Mouse (Mus musculus): ENCODE measurements at regions not wholly inside any gene's neighbourhood (a gene's known extent, or its start where the extent isn't known, plus 50 kb on each side); places are given as distances from the start of the nearest gene placed in this dataset.

- DNase-seq (ENCODE audit: low spot score in 2 of 2): no peak
Measured at GRCm38 (mm10) chr16:80728739-80729138, 471.8 kb upstream of the Ncam2 start.

GRCm38 (mm10) chr16:80773261-80773660, 427.2 kb upstream of the Ncam2 start:
- DNase-seq (ENCODE audit: low spot score in 2 of 2): no peak

GRCm38 (mm10) chr16:80817056-80817455, 383.4 kb upstream of the Ncam2 start:
- peak in 1 of 2 experiments; percentile 3 for DNase-seq (ENCODE audit: low spot score in 2 of 2)

- no peak for DNase-seq (ENCODE audit: low spot score in 2 of 2)
Measured at GRCm38 (mm10) chr16:80834532-80834931, 366.0 kb upstream of the Ncam2 start.

Measured in left cerebral cortex, adult 18-20 months (tissue).